Mouse (Mus musculus) R1 (cell line): ENCODE results near the gene Edn1.

ENCODE experiments used
- DNase-seq: peaks from one replicate; pipeline ENCODE4 v3.0.0-alpha.2; 2018; ENCODE audit warnings: low read depth, low spot score

Gene Edn1

DNA sequence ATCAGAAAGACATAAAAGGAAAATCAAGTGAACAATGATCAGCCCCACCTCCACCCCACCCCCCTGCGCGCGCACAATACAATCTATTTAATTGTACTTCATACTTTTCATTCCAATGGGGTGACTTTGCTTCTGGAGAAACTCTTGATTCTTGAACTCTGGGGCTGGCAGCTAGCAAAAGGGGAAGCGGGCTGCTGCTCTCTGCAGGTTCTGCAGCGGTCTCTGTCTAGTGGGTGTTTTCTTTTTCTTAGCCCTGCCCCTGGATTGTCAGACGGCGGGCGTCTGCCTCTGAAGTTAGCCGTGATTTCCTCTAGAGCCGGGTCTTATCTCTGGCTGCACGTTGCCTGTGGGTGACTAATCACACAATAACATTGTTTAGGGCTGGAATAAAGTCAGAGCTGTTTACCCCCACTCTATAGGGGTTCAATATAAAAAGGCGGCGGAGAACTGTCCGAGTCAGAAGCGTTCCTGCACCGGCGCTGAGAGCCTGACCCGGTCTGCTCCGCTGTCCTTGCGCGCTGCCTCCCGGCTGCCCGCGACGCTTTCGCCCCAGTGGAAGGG, at the start of gene Edn1:
TSS of gene Edn1 (plus strand) at position 316 of the 561 bp plus-strand sequence.
- peak; percentile 91 for DNase-seq

DNA sequence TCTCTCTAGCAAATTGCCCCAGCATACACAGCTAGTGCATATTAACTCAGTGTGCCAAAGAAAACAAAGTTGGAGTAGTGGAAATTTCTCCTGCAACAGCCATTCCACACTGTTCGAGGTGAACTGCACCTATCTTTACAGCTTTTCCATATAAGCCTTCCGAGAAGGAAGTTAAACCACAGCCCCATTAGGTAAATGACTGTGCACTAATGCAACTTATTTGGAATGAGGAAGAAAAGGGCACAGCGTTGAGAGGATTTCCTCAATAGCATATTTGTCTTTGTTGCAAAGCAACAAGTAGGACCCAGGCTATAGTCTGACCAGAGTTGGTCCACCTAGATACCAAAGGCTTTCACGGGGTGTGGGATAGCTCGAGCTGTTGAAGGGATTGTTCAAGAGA, 47.5 kb upstream of the Edn1 start:
- DNase-seq = no peak

DNA sequence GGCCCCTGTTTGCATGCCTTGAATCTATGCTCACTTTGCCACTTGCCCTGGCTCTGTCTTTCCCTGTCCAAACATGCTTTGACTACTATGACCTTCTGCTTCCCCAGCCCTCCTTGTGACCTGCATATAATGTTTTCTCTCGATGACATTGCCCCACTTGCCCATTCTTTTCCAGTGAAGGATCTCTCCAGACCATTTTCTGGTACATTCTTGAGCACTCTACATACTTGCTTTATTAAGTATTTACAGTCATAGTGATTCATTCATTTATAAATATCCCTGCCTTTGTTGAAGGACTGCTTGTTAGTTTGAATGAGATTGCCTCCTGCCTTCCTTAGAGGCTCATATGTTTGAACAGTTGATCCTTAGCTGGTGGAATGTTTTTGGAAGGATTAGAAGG, 46.2 kb upstream of the Edn1 start:
- no peak for DNase-seq

DNA sequence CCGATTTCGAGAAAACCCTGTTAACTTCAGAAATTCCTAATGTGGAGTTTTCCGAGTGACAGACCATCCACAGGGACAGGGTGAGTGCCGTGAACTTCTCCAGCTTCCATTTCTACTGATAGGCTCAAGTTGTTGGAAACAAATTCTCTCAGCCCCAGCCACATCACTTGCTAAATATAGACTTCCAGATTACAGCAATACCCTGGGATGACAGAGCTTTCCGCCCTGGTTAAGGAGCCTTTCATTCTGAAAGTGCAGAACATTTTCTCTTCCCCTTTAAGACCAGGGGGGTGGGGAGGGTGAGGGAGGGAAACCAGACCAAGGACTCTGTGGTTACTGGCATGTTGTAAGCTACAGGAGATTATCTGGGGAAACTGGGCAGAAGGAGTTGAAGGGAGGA, 42.9 kb upstream of the Edn1 start:
- DNase-seq = no peak

DNA sequence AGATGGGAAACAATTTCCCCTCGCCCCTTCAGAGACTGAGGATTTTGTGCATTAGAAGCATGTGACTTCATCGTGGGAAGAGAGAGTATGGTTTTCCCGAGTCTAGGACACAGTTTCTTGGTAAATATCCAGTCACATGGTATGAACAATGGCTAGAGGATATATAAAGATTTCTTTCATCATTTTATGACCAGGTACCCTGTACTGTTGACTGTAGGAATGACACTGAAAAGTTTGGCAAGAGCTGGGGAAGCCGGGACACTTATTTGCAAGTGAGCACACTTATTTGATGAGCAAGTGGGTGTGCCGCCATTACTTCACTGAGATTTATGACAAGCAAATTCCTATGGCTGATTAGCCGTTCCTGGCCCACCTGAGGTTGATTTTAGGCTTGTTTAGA, 40.6 kb upstream of the Edn1 start:
- no peak for DNase-seq

DNA sequence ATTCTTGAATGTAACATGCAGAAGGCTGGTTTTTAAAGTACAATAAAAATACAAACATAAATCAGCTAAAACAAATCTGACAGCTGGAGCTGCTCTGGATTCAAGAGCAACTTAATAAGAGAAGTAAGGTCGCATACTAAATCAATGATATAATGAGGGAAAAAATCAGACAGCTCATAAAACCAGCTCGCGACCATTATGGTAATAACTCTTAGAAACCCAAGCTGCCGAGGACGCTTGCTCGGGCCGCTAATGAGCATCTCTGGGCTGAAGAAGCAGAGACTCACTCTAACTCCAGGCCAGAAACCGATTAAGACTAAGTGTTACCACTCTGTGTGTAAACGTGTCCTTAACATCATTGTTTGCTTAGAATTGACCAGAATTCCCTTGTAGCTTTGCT, 31.2 kb upstream of the Edn1 start:
- DNase-seq = no peak

DNA sequence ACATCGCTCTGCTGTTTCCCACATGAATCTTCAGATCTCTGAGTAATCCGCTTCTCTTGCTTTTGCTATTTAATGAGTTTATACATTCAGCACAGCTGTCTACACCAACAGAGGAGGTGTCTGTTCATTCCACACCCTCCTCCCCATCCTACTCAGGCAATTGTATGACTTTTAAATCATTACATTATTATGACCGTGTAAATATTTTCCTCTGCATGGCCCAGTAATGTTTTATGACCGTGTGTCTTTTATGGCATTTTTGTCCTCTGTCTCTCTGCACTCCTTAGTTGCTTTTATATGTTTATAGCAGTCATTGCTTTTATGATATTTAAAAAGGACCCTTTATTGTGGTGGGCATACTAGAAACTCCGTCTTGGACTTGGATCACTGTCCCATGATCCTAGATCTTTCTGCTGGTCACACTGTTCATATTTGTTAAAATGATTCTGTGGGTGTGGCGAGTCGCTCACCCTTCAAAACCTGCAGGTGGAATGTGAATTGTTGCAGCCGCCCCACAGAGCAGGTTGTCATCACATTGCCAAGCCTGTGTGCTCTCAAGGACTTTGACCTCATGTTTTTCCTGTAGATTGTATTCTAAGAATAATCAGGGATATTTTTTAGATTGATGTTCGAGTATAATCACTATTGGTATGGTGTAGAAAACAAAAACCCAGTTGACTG, 24.4 kb upstream of the Edn1 start:
- DNase-seq = no peak

DNA sequence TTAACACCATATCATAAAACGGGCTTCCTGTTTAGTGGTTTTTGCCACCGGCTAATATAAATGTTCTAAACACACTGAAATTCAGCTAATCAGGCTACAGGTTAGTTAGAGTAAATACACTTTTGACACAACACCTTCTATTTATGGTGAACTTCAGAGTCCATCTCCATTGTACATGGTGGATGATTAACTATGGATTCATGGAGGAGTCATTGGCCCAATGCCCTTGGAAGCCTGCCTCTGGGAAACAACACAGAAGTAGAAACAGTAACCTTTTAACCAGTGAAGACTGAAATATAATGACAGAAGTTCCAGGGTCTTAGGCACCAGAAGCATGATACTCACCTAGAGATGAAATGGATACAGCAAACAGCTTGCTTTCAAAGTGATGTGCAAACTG, 23.5 kb upstream of the Edn1 start:
- DNase-seq = no peak

DNA sequence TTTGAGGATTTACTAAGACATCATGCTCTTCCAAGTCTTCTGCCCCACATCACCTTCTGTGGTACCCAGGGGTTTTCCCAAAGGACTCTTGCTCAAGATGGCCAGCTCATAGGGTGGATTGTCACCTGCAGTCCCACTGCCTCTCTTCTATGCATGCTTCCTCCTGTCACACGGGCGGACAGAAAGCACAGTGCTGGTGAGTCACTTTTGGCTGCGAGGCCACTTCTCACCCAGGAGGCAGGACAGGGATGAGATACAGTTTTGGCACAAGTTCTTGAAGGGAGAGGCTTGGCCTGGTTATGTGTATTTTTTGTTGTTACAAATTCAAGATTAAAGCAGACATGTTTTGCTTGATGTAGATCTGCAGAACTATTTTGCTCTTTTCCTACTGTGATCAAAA, 15.4 kb upstream of the Edn1 start:
- DNase-seq = no peak

DNA sequence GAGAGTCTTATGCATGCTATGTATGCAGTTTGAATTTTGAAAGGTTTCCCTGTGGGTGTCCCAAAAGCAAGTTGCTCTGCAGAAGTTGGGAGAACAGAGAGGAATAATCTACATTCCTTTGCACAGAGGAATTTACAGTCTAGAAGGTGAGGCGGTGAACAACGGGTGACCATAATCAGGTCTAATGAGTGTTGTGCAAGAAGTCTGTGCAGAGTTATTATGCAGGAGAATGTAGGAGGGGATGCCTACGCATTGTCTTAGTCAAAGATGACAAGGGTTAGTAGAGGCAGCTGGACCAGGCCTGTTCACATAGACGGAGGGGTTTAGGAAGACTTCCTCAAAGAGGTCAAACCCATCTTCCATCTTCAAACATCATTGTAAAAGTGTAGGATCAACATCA, 14.5 kb upstream of the Edn1 start:
- no peak for DNase-seq

DNA sequence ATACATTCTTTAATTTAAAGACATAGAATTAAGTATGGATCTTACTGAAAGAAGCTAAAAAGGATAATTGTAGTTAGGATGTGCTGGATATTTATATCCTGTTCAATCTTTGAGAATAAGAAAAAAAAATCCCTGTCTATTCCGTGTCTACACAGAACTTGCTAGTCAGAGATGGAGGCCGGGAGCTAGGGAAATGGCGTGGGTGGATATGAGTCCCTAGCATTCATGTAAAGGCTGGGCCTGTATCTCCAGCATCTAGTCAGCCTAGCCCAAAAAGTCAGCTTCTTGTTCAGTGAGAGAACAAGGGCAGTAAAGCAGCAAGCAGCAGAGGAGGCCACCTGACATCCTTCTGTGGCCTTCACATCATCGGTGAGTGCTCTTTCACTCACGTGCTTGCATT, 8.7 kb upstream of the Edn1 start:
- no peak for DNase-seq

DNA sequence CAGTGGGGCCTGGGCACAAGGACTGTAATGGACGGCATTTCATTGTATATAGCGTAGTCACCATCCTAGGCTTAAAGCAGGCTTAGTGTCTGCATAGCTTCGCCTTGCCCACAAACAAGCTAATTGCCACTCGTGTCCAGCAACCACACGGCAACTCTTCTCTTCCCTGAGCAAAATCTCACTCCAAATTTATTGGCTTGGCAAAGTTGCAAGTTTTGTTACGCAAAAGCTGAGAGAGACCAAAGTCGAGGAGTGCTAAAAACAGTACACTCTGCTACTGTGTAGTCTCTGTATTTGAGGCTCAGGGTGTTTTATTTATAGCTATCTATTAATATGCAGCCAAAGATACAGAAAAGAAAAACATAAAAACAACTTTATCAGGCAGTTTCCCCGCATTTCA, 3.0 kb upstream of the Edn1 start:
- no peak for DNase-seq

DNA sequence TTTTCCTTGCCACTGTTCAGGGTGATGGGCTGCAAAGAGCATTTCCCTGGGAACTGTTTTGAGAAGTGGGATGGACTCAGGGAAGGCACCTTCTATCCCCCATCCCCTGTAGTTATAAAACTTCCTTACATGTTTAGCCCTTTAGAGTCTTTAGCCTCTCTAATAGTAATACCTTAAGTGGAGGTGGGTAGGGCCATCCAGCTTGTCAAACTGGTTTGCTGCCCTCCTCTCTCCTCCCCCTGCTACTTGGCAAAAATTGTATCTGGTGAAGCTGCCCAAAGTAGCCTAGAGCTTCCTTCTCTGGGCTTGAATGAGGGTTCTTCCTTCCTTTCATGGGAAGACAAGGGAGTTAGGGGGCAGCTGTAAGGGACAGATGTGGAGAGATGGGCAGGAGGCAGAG, 2.5 kb upstream of the Edn1 start:
- DNase-seq = no peak

DNA sequence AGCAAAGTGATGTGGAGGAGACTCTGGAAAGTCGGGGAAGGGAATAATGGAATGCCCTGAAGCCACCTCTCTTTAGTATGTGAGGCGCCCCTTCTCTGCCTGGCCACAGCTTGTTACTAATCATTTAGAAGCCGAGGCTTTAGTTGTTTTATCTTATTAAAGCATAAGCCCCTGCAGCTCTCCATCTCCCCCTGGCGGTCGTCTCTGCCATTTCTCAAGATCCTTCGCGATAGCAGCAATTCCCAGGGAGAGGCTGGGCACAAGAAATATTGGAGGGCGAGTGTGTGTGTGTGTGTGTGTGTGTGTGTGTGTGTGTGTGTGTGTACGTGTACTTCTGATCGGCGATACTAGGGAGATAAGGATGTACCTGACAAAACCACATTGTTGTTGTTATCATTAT, 709 bp upstream of the Edn1 start:
- DNase-seq = peak; percentile 82

DNA sequence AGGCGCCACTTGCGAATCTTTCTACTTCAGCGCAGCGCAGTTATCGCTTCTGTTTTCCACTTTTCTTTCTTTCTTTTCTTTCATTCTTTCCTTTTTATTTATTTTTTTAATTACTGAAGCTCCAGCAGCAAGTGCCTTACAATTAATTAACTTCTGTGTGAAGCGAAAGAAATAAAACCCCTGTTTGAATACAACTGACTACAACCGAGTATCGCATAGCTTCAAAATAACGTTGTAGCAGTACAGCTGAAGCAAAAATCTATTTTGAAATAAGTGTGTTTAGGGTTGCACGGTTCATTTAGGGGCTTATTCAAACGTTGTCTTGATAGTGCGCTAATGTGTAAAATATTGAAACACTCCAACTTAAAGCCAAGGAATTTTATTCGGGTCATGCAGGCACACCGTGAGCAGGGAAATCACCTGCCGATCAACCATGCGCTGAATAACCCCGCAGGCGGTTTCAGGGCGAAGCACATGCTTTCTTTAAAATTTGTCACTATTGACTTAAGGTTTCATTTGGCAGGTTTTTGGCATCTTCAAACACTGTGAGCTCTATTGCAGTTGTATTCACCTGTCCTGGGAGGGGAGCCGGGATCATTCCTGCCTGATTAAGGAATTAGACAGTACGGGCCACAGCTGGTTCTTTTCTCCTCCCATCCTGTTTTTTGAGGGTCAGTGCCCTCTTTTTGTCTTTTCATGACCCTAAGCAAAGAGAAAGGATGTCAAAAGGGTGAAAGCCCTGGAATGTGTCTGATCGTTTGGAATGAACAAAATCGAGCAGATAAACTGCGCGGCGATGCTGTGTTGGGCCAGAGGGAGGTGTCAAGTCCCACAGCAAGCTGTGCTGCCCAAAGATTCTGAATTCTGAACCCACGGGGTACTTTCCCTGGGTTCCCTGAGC, 935 bp downstream of the Edn1 start:
- DNase-seq = peak; percentile 57

DNA sequence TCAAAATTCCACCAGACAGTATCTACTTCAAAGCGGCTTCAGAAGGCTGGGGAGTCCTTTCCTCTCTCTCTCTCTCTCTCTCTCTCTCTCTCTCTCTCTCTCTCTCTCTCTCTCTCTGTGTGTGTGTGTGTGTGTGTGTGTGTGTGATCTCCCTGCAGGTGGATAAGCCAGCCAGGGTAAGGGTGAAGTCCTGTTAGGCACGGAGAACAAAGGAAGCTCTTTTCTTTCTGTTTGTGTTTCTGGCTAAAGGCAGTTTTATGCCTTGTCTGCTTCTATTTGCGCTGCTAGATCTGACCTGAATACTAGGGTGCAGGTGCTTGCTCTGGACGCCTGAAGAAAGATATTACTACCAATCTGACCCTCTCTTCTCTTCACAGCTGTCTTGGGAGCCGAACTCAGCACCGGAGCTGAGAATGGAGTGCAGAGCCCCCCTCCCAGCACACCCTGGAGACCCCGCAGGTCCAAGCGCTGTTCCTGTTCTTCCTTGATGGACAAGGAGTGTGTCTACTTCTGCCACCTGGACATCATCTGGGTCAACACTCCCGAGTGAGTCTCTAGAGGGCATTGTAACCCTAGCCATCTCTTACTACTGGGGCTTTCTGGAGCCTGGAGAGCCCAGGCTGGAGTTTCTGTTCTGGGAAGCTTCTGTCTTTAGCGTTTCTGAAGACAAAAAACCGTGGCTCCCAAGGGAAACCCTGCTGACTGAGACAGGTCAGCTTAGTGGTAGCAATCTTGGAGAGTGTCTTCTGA, 2.1 kb downstream of the Edn1 start:
- no peak for DNase-seq

DNA sequence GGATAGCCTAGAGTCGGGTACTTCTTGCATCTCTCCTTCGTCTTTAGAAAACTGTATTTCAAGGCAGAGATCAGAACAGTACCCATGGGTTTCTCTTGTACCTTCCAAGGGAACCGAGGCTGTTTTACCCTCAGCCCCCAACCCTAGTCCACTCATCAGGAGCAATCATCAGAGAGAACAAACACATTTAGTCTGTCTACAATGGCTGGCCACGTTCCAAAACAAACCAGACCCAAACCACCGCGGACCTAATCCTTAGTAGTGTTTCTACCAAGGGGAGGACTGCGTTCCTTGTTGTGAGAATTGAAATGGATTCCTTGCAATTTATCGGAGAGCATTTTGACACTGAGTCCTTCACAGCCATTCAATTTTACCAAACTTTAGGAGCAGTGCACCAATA, 2.9 kb downstream of the Edn1 start:
- DNase-seq = no peak

DNA sequence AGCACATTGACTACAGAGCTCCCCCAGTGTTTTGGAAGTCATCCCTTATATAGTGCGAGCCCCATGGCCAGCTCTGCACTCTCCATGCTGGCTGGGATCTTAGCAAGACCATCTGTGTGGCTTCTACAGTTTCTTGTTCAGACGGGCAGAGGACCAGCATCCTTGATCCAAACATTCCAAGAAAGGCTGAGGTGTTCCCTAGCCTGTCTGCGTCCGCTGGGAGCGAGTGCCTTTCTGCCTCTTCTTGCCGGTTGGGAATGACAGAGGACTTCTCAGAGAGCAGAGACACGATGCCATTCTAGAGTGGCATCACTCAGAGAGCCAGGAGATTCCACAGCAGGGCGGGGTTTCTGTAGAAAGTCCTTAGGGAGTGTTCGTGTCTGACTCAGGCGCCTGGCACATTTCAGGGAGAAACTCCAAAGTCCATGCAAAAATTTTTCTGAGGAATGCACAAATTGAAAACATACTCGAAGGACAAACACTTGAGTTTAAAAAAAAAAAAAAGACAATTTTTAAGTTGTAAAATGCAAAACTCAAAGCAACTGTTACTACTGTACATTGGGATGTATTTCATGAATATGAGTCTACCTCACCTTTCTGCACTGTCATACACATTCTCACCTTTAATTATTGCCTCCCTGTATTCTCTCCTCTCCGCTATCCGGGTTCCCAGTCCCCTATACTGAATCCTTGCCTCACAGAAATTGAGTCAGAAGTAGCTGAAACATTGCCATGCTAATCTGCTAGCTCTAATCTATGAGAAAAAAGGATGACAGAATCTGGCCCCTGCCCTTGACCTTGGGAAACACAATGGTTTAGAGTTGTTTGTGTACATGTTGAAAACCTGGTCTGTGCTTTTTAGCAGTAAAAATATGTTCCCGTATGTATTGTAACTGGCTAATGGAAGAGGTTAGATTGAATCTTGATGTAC, 5.9 kb downstream of the Edn1 start:
- no peak for DNase-seq

DNA sequence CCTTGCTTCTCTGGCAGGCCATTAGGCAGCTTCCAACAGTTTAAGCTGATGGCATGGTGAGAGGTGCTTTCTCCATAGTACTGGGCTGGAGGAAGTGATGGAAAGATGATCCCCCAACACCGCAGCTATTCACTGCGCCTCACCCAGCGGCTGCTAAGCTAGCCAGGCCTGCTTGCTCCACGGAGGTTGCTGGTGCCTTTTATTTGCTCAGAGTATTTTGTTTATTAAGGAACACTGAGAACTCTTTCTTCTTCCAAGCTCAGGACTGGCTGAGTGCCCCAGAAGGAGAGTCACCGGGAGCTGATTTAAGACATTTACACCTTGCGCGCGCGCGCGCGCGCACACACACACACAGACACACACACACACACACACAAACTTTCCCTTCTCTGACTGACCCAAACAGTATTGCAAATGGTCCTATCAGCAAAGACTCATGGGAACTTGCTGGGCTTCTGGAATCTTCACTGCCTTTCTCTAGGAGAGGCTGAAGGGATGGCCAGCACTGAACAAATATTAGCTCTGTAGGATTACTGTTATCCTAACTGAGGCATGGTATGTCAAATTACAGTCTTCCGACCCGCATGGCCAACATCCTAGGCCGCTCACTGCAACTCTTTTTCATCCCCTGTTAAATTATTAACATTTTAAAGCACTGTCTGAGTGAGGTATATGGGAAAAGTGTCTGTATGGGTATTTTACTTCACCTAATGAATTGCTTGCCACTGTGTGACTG, 7.3 kb downstream of the Edn1 start:
- DNase-seq = no peak

DNA sequence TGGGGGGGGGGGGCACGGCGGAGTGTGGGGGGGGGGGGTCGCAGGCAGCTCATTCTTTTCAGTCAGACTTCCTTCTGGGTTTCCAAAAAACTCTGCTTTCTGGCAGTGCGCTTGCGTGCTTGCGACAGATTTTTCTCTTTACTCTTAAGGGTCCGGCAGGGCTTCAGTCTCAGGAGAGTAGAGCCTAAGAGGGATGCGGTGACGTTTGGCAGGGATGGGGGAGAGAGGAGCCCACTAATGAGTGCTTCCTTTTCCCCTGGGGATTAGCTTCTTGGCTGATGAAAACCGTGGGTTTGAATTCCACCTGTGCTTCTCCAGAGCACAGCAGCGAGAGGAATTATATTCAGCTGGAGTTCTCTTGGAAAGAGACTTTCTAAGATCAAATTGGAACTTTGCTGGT, 8.5 kb downstream of the Edn1 start:
- DNase-seq = no peak
